ENCODE assay signal across 17 mouse cellular contexts in genomic region chr5:66135853-66136210, GRCm38 (mm10). TPM values are rescaled to one million over a fixed set of nuclear protein-coding genes. Genes with fewer than 3 reads are reported as not detected.
DNase-seq lines count a peak whose midpoint lies in the region; TF ChIP-seq lines count a peak whose summit lies in the region.
"Had no signal": no experiment of that assay in that cellular context is flagged by ENCODE, and none has a peak within 500 bp of the region (broad histone marks: within the 10 kb centered on the region; RNA-seq: fewer than 3 reads in every experiment).

No protein-coding gene starts in this region.

- no peak for TF ChIP-seq CTCF in lung, adult 2 months (IDR thresholded peaks at IDR 0.05; ENCODE audit: insufficient read depth, low read length)
- TF ChIP-seq CTCF in bone marrow macrophage, adult 2 months (IDR thresholded peaks at IDR 0.05; ENCODE audit: low read depth, low read length) = no peak

- 62% methylated on average over 3 of the region's 3 CpGs for WGBS in lung, adult 2 months

- no peak overlapping the region for H3K4me3 ChIP-seq in lung, adult 2 months (replicated peaks; ENCODE audit: extremely low read depth, low read depth, low read length)
- H3K4me3 ChIP-seq in bone marrow macrophage, adult 2 months (ENCODE audit: insufficient read depth, low read length) = no peak overlapping the region
- H3K4me3 ChIP-seq: embryonic facial prominence, embryonic 15.5 days; erythroblast, embryonic 14.5 days; forebrain, embryonic 12.5 days; heart, embryonic 12.5 days; hindbrain, embryonic 10.5 days; intestine, embryonic 15.5 days had no signal

- peaks cover 2% of the 10 kb centered on the region; the same call in 1 of the 2 replicates for H3K4me1 ChIP-seq in lung, adult 2 months (ENCODE audit: control insufficient read depth, insufficient read depth, low read length)
- H3K4me1 ChIP-seq in bone marrow macrophage, adult 2 months (ENCODE audit: control insufficient read depth, insufficient read depth, low read length) = peaks cover 51% of the 10 kb centered on the region
- H3K4me1 ChIP-seq: embryonic facial prominence, embryonic 15.5 days had no signal

- peak; percentile 63 for DNase-seq in adrenal gland, postnatal 14 days
- no peak for DNase-seq in adrenal gland, adult 8-10 months
- DNase-seq in lung, postnatal 36 days = peak; percentile 57
- DNase-seq in lung, adult 2 months = no peak
- no peak for DNase-seq in cerebellum, adult 8-10 months
- DNase-seq: cerebellum, adult 2 months; cerebellum, postnatal 14 days; embryo, embryonic 11 days; gastrocnemius, postnatal 14 days had no signal

- TF ChIP-seq POLR2A in lung, adult 2 months (IDR thresholded peaks at IDR 0.05; ENCODE audit: borderline replicate concordance, extremely low read depth, low read depth, low read length) = no peak
- TF ChIP-seq POLR2A in bone marrow macrophage, adult 2 months (IDR thresholded peaks at IDR 0.05; ENCODE audit: borderline replicate concordance, low read depth, low read length) = no peak

- H3K27ac ChIP-seq in bone marrow macrophage, adult 2 months (ENCODE audit: insufficient read depth, low read depth, low read length) = peak overlapping the region; percentile 53
- H3K27ac ChIP-seq: embryonic facial prominence, embryonic 15.5 days; forebrain, embryonic 12.5 days; hindbrain, embryonic 10.5 days; hindbrain, embryonic 14.5 days; intestine, embryonic 15.5 days had no signal

RNA-seq across cellular contexts. Expression of gene Rbm47, which starts 37.1 kb away (rescaled TPM):
- total RNA-seq in adrenal gland, postnatal 14 days (2021) = 69.7 and 82.0 TPM in 2 replicates
- 100 to 1,000 TPM in 2 of 4 experiments, 10 to 100 TPM in 2; 76.0 to 130 (median 96.1) TPM for total RNA-seq in adrenal gland, adult 8-10 months (2022)
- polyA plus RNA-seq in lung, adult 2 months (2012; rRNA removed) = 33.1 and 37.2 TPM in 2 replicates
- 86.7 and 89.0 TPM in 2 replicates for polyA plus RNA-seq in bone marrow macrophage, adult 2 months (2012; ENCODE audit: insufficient read depth, insufficient read length, missing spikeins)

Comparison
In these comparisons a context has a peak if more than half of its experiments do, and no peak if none do; other contexts are left out.
1. DNase-seq: peak in adrenal gland, postnatal 14 days (single experiment) and lung, postnatal 36 days (single experiment); none in adrenal gland, adult 8-10 months (single experiment), lung, adult 2 months (single experiment) and cerebellum, adult 8-10 months (single experiment).